Mouse (Mus musculus): Measurements from ENCODE around the gene Rbfox2. TPM values are rescaled to one million over a fixed set of nuclear protein-coding genes. Genes with fewer than 3 reads are reported as not detected.
A peak's percentile ranks its signal among the peaks of the same experiment; 100 is the strongest.

Rbfox2 gene
- polyA plus RNA-seq, 2 experiments, result 94.7 to 189 TPM

DNA sequence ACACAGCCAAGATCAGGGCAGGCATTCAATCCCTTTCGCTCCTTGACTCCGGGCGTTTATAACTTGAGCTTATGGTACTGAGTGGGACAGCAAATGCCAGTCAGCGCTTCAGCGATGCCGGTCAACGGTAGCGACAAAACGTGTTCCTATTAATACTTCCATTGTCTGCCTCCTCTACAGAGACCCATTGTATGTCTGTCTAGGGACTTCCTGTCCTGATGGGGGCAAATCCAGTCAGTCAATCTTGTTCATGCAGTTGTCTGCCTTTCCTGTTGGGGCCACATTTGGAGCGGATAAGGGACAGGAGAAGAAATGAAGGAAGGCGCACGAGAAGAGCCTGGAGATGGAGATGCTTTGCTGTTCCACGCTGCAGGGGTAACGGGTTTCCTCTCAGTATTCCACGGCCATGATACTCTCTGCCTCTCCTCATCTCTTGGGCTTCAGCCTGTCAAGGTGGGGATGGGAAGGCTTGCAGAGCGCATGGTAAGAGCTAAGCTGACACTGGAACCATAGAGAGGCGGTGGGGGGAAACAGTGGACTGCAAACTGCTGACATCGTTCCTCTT is 36.2 kb upstream of the Rbfox2 start:
- WGBS, result 43% methylated on average over 18 of the region's 18 CpGs
- Histone ChIP-seq H3K9ac (ENCODE audit: low read depth, low read length, severe bottlenecking) (peak overlapping the region; percentile 29), H3K4me1 (ENCODE audit: control insufficient read depth, insufficient read depth, low read length) (peaks cover 19% of the 10 kb centered on the region), H3K27me3 (ENCODE audit: control insufficient read depth, insufficient read depth, low read length) (no peaks in the 10 kb centered on the region), H3K9me3 (ENCODE audit: control insufficient read depth, low read length) (no peaks in the 10 kb centered on the region), H3K36me3 (ENCODE audit: control insufficient read depth, insufficient read depth, low read length) (no peaks in the 10 kb centered on the region), H3K4me2 (replicated peaks; ENCODE audit: low read depth, low read length, severe bottlenecking) (peak overlapping the region; percentile 31), H3K27ac (replicated peaks; ENCODE audit: low read depth, low read length) (peak overlapping the region; percentile 81), H3K4me3 (replicated peaks; ENCODE audit: low read length) (peak overlapping the region; percentile 15)
- ATAC-seq (ENCODE audit: low FRiP score, low read depth) (no peak), DNase-seq (ENCODE audit: low spot score) (no peak)
- no peak for TF ChIP-seq POLR2A (IDR thresholded peaks at IDR 0.05; ENCODE audit: borderline replicate concordance, extremely low read depth, insufficient read depth, insufficient read length)

DNA sequence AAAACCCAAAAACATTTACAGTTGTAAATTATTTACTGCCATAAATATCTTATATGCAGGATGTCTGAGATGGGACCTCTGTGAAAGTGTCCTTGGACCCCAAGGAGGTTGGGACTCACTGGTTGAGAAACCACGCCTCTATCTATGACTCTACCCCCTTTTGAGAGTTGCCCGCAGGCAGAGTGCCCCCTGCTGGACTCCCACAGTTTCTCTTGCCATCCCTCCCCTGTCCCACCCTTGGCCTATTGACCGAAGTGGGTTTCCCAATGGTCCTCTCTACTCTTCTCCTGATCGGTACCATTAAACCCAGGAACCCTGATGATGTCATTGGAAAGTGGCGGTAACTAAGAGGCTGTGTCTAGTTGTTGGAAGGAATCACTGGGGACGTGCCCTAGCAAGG is 35.2 kb upstream of the Rbfox2 start:
- DNase-seq (ENCODE audit: low spot score), result no peak
- ATAC-seq (ENCODE audit: low FRiP score, low read depth), result no peak
- 87% methylated on average over 6 of the region's 6 CpGs for WGBS
- Histone ChIP-seq H3K36me3 (ENCODE audit: control insufficient read depth, insufficient read depth, low read length) (no peaks in the 10 kb centered on the region), H3K4me3 (replicated peaks; ENCODE audit: low read length) (no peak overlapping the region), H3K4me2 (replicated peaks; ENCODE audit: low read depth, low read length, severe bottlenecking) (no peak overlapping the region), H3K9me3 (ENCODE audit: control insufficient read depth, low read length) (no peaks in the 10 kb centered on the region), H3K27me3 (ENCODE audit: control insufficient read depth, insufficient read depth, low read length) (no peaks in the 10 kb centered on the region), H3K9ac (ENCODE audit: low read depth, low read length, severe bottlenecking) (no peak overlapping the region), H3K4me1 (ENCODE audit: control insufficient read depth, insufficient read depth, low read length) (peaks cover 21% of the 10 kb centered on the region), H3K27ac (replicated peaks; ENCODE audit: low read depth, low read length) (no peak overlapping the region)
- TF ChIP-seq POLR2A (IDR thresholded peaks at IDR 0.05; ENCODE audit: borderline replicate concordance, extremely low read depth, insufficient read depth, insufficient read length), result no peak

DNA sequence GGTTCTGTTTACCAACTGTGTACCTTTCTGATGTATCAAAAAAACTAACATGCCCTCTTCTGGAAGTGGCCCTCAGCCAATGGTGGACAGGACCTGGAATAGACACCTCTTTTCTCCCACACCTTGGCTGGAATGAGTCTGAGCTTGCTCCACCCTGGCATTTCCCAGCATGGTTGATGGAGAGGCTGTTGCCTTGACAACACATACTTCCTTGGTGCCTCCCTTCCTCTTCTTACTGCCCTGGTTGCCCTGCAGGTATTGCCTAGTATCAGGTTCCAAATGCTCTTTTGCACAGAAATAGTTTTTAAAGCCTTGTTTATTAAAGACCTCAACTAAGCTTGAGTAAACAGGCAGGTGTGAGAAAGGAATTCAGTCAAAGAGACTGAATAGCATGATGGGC is 33.8 kb upstream of the Rbfox2 start:
- no peak for DNase-seq (ENCODE audit: low spot score)

GRCm38 (mm10) chr15:77338924-77339429 is 32.2 kb upstream of the Rbfox2 start:
- no peak overlapping the region for H3K27ac ChIP-seq (replicated peaks; ENCODE audit: low read depth, low read length)
- no peak for TF ChIP-seq POLR2A (IDR thresholded peaks at IDR 0.05; ENCODE audit: borderline replicate concordance, extremely low read depth, insufficient read depth, insufficient read length)
- no peaks in the 10 kb centered on the region for H3K36me3 ChIP-seq (ENCODE audit: control insufficient read depth, insufficient read depth, low read length)
- H3K4me3 ChIP-seq (replicated peaks; ENCODE audit: low read length), result no peak overlapping the region
- ATAC-seq (ENCODE audit: low FRiP score, low read depth) (no peak), DNase-seq (ENCODE audit: low spot score) (no peak)
- H3K9me3 ChIP-seq (ENCODE audit: control insufficient read depth, low read length), result no peaks in the 10 kb centered on the region
- H3K4me2 ChIP-seq (replicated peaks; ENCODE audit: low read depth, low read length, severe bottlenecking), result no peak overlapping the region
- WGBS, result 50% methylated on average over 8 of the region's 8 CpGs
- no peaks in the 10 kb centered on the region for H3K27me3 ChIP-seq (ENCODE audit: control insufficient read depth, insufficient read depth, low read length)
- H3K9ac ChIP-seq (ENCODE audit: low read depth, low read length, severe bottlenecking), result no peak overlapping the region
- H3K4me1 ChIP-seq (ENCODE audit: control insufficient read depth, insufficient read depth, low read length), result peaks cover 21% of the 10 kb centered on the region

More for the DNA sequence above, 33.8 kb upstream of the Rbfox2 start:
- Histone ChIP-seq H3K4me2 (replicated peaks; ENCODE audit: low read depth, low read length, severe bottlenecking) (no peak overlapping the region), H3K9me3 (ENCODE audit: control insufficient read depth, low read length) (no peaks in the 10 kb centered on the region), H3K4me3 (replicated peaks; ENCODE audit: low read length) (no peak overlapping the region), H3K36me3 (ENCODE audit: control insufficient read depth, insufficient read depth, low read length) (no peaks in the 10 kb centered on the region), H3K9ac (ENCODE audit: low read depth, low read length, severe bottlenecking) (no peak overlapping the region), H3K27me3 (ENCODE audit: control insufficient read depth, insufficient read depth, low read length) (no peaks in the 10 kb centered on the region), H3K27ac (replicated peaks; ENCODE audit: low read depth, low read length) (no peak overlapping the region), H3K4me1 (ENCODE audit: control insufficient read depth, insufficient read depth, low read length) (peaks cover 29% of the 10 kb centered on the region)
- no peak for TF ChIP-seq POLR2A (IDR thresholded peaks at IDR 0.05; ENCODE audit: borderline replicate concordance, extremely low read depth, insufficient read depth, insufficient read length)
- no peak for ATAC-seq (ENCODE audit: low FRiP score, low read depth)

GRCm38 (mm10) chr15:77338451-77338850 is 31.6 kb upstream of the Rbfox2 start:
- no peak for ATAC-seq (ENCODE audit: low FRiP score, low read depth)
- H3K27ac ChIP-seq (replicated peaks; ENCODE audit: low read depth, low read length), result no peak overlapping the region

More at GRCm38 (mm10) chr15:77338451-77338850, 31.6 kb upstream of the Rbfox2 start:
- DNase-seq (ENCODE audit: low spot score), result no peak
- H3K9ac ChIP-seq (ENCODE audit: low read depth, low read length, severe bottlenecking), result no peak overlapping the region
- peaks cover 16% of the 10 kb centered on the region for H3K4me1 ChIP-seq (ENCODE audit: control insufficient read depth, insufficient read depth, low read length)
- H3K4me3 ChIP-seq (replicated peaks; ENCODE audit: low read length), result no peak overlapping the region
- WGBS, result 75% methylated on average over 7 of the region's 7 CpGs
- no peaks in the 10 kb centered on the region for H3K36me3 ChIP-seq (ENCODE audit: control insufficient read depth, insufficient read depth, low read length)
- no peak for TF ChIP-seq POLR2A (IDR thresholded peaks at IDR 0.05; ENCODE audit: borderline replicate concordance, extremely low read depth, insufficient read depth, insufficient read length)
- H3K27me3 ChIP-seq (ENCODE audit: control insufficient read depth, insufficient read depth, low read length), result no peaks in the 10 kb centered on the region
- H3K4me2 ChIP-seq (replicated peaks; ENCODE audit: low read depth, low read length, severe bottlenecking), result no peak overlapping the region
- no peaks in the 10 kb centered on the region for H3K9me3 ChIP-seq (ENCODE audit: control insufficient read depth, low read length)
